Mouse (Mus musculus): ENCODE data around the gene Olfr808. TPM values are rescaled to one million over a fixed set of nuclear protein-coding genes. Genes with fewer than 3 reads are reported as not detected.

The Olfr808 gene
- not detected for total RNA-seq (2021)
- long read RNA-seq, experiment 1, result 0 reads
- long read RNA-seq, experiment 2, result 0 reads

GRCm38 (mm10) chr10:129765182-129765581, at the start of gene Olfr808:
Gene Olfr808, plus strand, starts transcription at chr10:129765482.
- DNase-seq (ENCODE audit: low spot score in 2 of 2), result no peak

- no peak for DNase-seq (ENCODE audit: low spot score in 2 of 2)
Observed at GRCm38 (mm10) chr10:129729275-129729674, 36.0 kb upstream of the Olfr808 start, which contains the start of gene Olfr805. Gene Olfr805, minus strand, starts transcription at chr10:129729375.

GRCm38 (mm10) chr10:129741821-129742220, 23.5 kb upstream of the Olfr808 start, which contains the start of gene Olfr806:
Gene Olfr806, minus strand, starts transcription at chr10:129741921.
- DNase-seq (ENCODE audit: low spot score in 2 of 2), result no peak

GRCm38 (mm10) chr10:129757693-129758092, 7.6 kb upstream of the Olfr808 start, which contains the start of gene Olfr807:
Gene Olfr807, minus strand, starts transcription at chr10:129757793.
- DNase-seq (ENCODE audit: low spot score in 2 of 2), result no peak

DNA sequence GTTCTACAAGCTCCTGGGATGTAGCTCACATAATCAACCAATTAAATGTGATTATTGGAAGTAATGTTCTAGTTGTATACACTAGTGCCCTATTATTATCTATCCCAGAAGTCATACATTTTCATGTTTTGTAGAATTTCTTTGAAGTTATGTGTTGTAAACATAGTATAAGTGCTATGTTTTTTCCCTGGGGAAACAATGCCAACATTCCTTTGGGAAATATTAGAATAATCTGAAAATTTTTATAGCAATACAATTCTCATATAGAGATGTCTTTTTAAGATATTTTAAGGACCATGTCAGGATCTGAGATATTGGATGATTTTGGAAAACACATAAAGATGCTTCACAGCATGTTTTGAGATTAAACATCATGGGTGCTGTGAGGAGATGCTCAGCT, 9.1 kb downstream of the Olfr808 start, which contains the start of gene Olfr809:
TSS of gene Olfr809 (plus strand) at position 301 of the 400 bp plus-strand sequence.
- DNase-seq (ENCODE audit: low spot score in 2 of 2), result no peak

- DNase-seq (ENCODE audit: low spot score in 2 of 2), result no peak
Observed at GRCm38 (mm10) chr10:129778123-129778522, 12.8 kb downstream of the Olfr808 start.

DNA sequence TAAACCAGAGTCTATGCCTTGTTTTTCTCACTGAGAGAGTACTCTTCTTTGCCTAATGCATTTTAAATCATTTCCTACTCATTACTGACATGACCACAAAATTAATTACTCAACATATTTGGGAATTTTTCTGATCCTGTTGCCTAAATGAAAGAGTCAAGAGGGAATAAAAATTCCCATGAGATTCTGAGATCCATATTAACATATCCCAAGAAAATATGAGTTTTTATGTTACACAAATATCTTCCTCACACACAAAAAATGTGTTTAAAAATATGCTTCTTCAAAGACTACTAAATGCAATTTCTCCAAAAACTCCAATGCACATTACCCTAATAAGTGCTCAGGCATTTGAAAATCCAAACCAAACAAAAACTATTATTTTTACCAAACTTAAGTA, 29.5 kb downstream of the Olfr808 start, which contains the start of gene Olfr810:
TSS of gene Olfr810 (minus strand) at position 101 of the 400 bp plus-strand sequence.
- DNase-seq (ENCODE audit: low spot score in 2 of 2), result no peak

- no peak for DNase-seq (ENCODE audit: low spot score in 2 of 2)
Observed at GRCm38 (mm10) chr10:129804296-129804695, 39.0 kb downstream of the Olfr808 start, which contains the start of gene Olfr811. Gene Olfr811, minus strand, starts transcription at chr10:129804396.

Small RNA genes within 50 kb of the gene (microRNA-seq; reads per million reads assigned to microRNA genes)
- 0 reads per million in 2 experiments for gene Gm24485

Other genes starting within 250 kb of the Olfr808 start
- not detected for gene Olfr791, start 243.7 kb upstream of the Olfr808 start, total RNA-seq (2021)
- gene Olfr792, start 226.3 kb upstream of the Olfr808 start, total RNA-seq (2021), result not detected
- not detected for gene Olfr794, start 197.8 kb upstream of the Olfr808 start, total RNA-seq (2021)
- gene Olfr796, start 152.9 kb upstream of the Olfr808 start, total RNA-seq (2021), result not detected
- gene Olfr798, start 137.5 kb upstream of the Olfr808 start, total RNA-seq (2021), result not detected
- gene Olfr799, start 128.0 kb upstream of the Olfr808 start, total RNA-seq (2021), result not detected
- not detected for gene Olfr800, start 107.8 kb upstream of the Olfr808 start, total RNA-seq (2021)
- gene Olfr801, start 91.6 kb upstream of the Olfr808 start, total RNA-seq (2021), result not detected
- not detected for gene Olfr802, start 77.3 kb upstream of the Olfr808 start, total RNA-seq (2021)
- gene Olfr803, start 71.2 kb upstream of the Olfr808 start, total RNA-seq (2021), result not detected
- gene Olfr804, start 62.3 kb upstream of the Olfr808 start, total RNA-seq (2021), result not detected
- not detected for gene Olfr805, start 36.1 kb upstream of the Olfr808 start, total RNA-seq (2021)
- gene Olfr806, start 23.6 kb upstream of the Olfr808 start, total RNA-seq (2021), result not detected
- not detected for gene Olfr807, start 7.7 kb upstream of the Olfr808 start, total RNA-seq (2021)
- not detected for gene Olfr809, start 9.2 kb downstream of the Olfr808 start, total RNA-seq (2021)
- not detected for gene Olfr810, start 29.4 kb downstream of the Olfr808 start, total RNA-seq (2021)
- not detected for gene Olfr811, start 38.9 kb downstream of the Olfr808 start, total RNA-seq (2021)
- not detected for gene Olfr812, start 80.6 kb downstream of the Olfr808 start, total RNA-seq (2021)
- gene Olfr813, start 89.9 kb downstream of the Olfr808 start, total RNA-seq (2021), result not detected
- gene Olfr814, start 114.4 kb downstream of the Olfr808 start, total RNA-seq (2021), result not detected
- gene Olfr815, start 140.4 kb downstream of the Olfr808 start, total RNA-seq (2021), result not detected
- not detected for gene Olfr816, start 150.1 kb downstream of the Olfr808 start, total RNA-seq (2021)
- gene Olfr818, start 183.6 kb downstream of the Olfr808 start, total RNA-seq (2021), result not detected
- gene Olfr819, start 201.8 kb downstream of the Olfr808 start, total RNA-seq (2021), result not detected
- not detected for gene Olfr247, start 210.7 kb downstream of the Olfr808 start, total RNA-seq (2021)
- not detected for gene Gm10310, start 219.6 kb downstream of the Olfr808 start, total RNA-seq (2021)
- not detected for gene Olfr820, start 247.1 kb downstream of the Olfr808 start, total RNA-seq (2021)